Mouse (Mus musculus) limb, embryonic 14.5 days (tissue): ENCODE measurements around the gene Mpc2. TPM values are rescaled to one million over a fixed set of nuclear protein-coding genes. Genes with fewer than 3 reads are reported as not detected.
A peak's percentile ranks its signal among the peaks of the same experiment; 100 is the strongest.

Experiments used
- ATAC-seq: fragments of 200-750 bp; cut with Nextera tagmentation; 2 replicates; pipeline ENCODE4 v1.8.0; 2017; ENCODE audit warnings: low read depth, moderate number of reproducible peaks, moderate TSS enrichment; ENCODE audit not compliant: low FRiP score
- DNase-seq: peaks from one replicate; pipeline ENCODE4 v3.0.0-alpha.2; 2015; ENCODE audit warnings: low spot score
- H3K27ac ChIP-seq: fragments of 300-500 bp; sonication (generic); replicated peaks from 2 replicates; pipeline ENCODE4 v1.5.1; 2014; ENCODE audit warnings: low read depth, mild to moderate bottlenecking, low read length, moderate library complexity, mixed read lengths
- H3K27me3 ChIP-seq: fragments of 300-500 bp; sonication (generic); 2 replicates; pipeline ENCODE4 v1.6.1; 2014; ENCODE audit warnings: low read length, mixed read lengths; ENCODE audit not compliant: control insufficient read depth, insufficient read depth
- H3K36me3 ChIP-seq: fragments of 300-500 bp; sonication (generic); 2 replicates; pipeline ENCODE4 v1.6.1; 2014; ENCODE audit warnings: mild to moderate bottlenecking, low read length, moderate library complexity, mixed read lengths; ENCODE audit not compliant: control insufficient read depth, insufficient read depth
- H3K4me1 ChIP-seq: fragments of 300-500 bp; sonication (generic); 2 replicates; pipeline ENCODE4 v1.6.1; 2014; ENCODE audit warnings: antibody characterized with exemption, low read length, mixed read lengths; ENCODE audit not compliant: control insufficient read depth, insufficient read depth
- H3K4me2 ChIP-seq: fragments of 300-500 bp; sonication (generic); replicated peaks from 2 replicates; pipeline ENCODE4 v1.6.1; 2014; ENCODE audit warnings: low read depth, mild to moderate bottlenecking, low read length, moderate library complexity; ENCODE audit not compliant: severe bottlenecking
- H3K4me3 ChIP-seq: fragments of 300-500 bp; sonication (generic); replicated peaks from 2 replicates; pipeline ENCODE4 v1.5.1; 2014; ENCODE audit warnings: low read length
- H3K9ac ChIP-seq: fragments of 300-500 bp; sonication (generic); 2 replicates; pipeline ENCODE4 v1.6.1; 2014; ENCODE audit warnings: mild to moderate bottlenecking, low read depth, low read length, moderate library complexity; ENCODE audit not compliant: severe bottlenecking
- H3K9me3 ChIP-seq: fragments of 300-500 bp; sonication (generic); 2 replicates; pipeline ENCODE4 v1.6.1; 2016; ENCODE audit warnings: low read length; ENCODE audit not compliant: control insufficient read depth
- POLR2A ChIP-seq: fragments of 200-500 bp; IDR thresholded peaks from 2 replicates; pipeline ENCODE4 v1.8.0; 2012; ENCODE audit warnings: inconsistent platforms, mild to moderate bottlenecking, moderate library complexity, borderline replicate concordance; ENCODE audit not compliant: insufficient read depth, insufficient read length; ENCODE audit errors: extremely low read depth
- WGBS: fragments of 180-500 bp; shearing (Covaris S2); extraction: QIAGEN DNeasy Blood & Tissue Kit; methylation state at CpG from one replicate; pipeline ENCODE4 v1.1.7; 2014; 5-methylcytosine and 5-hydroxymethylcytosine counted together
- polyA plus RNA-seq, 2 experiments: library from polyadenylated mRNA; depleted of rRNA in 1 of 2; stranded (reverse) in 1 of 2; unstranded in 1 of 2; fragments of >200 nt; fragmentation: Nextera tagmentation in 1 of 2; extraction: Ambion mirVana in 1 of 2; gene quantifications; 2 replicates each; pipeline versions ENCODE4 v1.2.1 to v1.2.3; 2012 to 2014

Mpc2 gene
- polyA plus RNA-seq, 2 experiments = 60.2 to 169 TPM

DNA sequence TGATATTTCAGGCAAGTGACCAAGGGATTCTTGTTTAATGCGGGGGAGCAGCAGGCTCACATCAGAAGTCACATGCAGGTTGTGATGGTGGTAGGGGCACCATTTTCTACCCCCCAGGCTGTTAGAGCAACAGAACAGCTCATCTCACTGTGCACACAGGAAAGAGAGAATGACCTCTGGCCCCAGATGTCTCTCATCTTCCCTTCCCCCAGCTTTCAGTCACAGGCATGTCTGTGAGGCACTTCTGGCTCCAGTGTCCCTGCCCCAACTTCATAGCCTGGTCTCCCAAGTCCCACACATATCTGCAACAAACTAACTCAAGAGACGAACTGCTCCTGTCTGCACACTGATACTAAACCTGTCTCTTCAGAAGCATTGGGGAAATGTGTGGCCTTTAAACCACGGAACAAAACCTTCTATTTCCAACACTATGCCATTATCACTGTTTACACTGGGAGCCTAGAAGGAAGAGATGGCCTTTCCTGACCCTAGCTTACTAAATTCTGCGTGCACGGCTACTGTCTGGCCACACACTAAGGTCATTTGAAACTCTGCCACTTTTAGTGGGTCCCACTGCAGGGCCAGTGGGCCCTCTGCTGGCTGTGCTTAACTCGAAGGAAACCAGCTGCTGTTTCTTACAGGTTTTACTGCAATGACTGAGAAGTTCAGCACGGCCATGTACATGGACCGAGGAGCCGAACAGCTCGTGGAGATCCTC lies 43.0 kb downstream of the Mpc2 start:
- H3K27me3 ChIP-seq = no peaks in the 10 kb centered on the region
- ATAC-seq = no peak
- DNase-seq = peak; percentile 20

DNA sequence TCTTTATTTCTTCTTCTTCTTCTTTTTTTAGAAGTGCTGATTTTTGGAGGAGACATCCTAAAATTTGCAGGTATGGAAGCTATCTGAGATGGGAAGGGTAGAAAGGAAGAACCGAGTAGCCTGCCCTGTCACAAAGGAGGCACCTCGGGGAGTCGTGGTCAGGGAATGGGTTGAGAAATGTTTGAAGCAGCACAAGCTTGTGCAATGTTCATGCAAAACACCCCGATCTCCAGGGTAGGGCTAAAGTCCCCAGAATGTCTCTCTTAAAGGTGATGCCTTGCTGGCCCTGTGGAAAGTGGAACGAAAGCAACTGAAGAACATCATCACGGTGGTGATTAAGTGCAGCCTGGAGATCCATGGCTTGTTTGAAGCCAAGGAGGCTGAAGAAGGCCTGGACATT lies 45.9 kb downstream of the Mpc2 start:
- Histone ChIP-seq H3K9me3 (no peaks in the 10 kb centered on the region), H3K4me2 (no peak overlapping the region), H3K36me3 (no peaks in the 10 kb centered on the region), H3K27me3 (no peaks in the 10 kb centered on the region), H3K9ac (no peak overlapping the region), H3K27ac (no peak overlapping the region), H3K4me1 (no peaks in the 10 kb centered on the region), H3K4me3 (no peak overlapping the region)
- TF ChIP-seq POLR2A = no peak
- WGBS = 88% methylated on average over 6 of the region's 6 CpGs
- DNase-seq (no peak), ATAC-seq (no peak)

More for the DNA sequence above, 43.0 kb downstream of the Mpc2 start:
- Histone ChIP-seq H3K4me2 (no peak overlapping the region), H3K4me3 (no peak overlapping the region), H3K36me3 (no peaks in the 10 kb centered on the region), H3K9me3 (no peaks in the 10 kb centered on the region), H3K4me1 (peaks cover 1% of the 10 kb centered on the region), H3K9ac (no peak overlapping the region), H3K27ac (no peak overlapping the region)
- TF ChIP-seq POLR2A = no peak
- WGBS = 37% methylated on average over 10 of the region's 10 CpGs

DNA sequence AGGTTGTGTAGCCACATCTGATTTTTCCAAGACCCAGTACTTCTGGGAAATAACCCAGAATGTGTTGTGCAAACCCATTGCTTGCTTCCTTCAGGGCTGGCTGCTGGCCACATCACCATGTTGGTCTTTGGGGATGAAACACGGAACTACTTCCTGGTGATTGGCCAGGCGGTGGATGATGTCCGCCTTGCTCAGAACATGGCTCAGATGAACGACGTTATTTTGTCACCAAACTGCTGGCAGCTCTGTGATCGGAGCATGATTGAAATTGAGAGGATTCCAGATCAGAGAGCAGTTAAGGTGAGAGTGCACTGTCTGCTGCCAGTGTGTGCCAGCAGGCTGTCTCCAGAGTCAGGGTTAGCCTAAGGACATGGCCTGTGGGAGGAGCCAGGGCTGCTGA lies 49.7 kb downstream of the Mpc2 start:
- H3K36me3 ChIP-seq = no peaks in the 10 kb centered on the region
- no peak for TF ChIP-seq POLR2A
- no peak overlapping the region for H3K9ac ChIP-seq
- DNase-seq (no peak), ATAC-seq (no peak)
- no peak overlapping the region for H3K27ac ChIP-seq
- no peak overlapping the region for H3K4me2 ChIP-seq
- WGBS = 80% methylated on average over 6 of the region's 6 CpGs
- no peaks in the 10 kb centered on the region for H3K27me3 ChIP-seq
- no peak overlapping the region for H3K4me3 ChIP-seq
- H3K9me3 ChIP-seq = no peaks in the 10 kb centered on the region
- H3K4me1 ChIP-seq = no peaks in the 10 kb centered on the region

DNA sequence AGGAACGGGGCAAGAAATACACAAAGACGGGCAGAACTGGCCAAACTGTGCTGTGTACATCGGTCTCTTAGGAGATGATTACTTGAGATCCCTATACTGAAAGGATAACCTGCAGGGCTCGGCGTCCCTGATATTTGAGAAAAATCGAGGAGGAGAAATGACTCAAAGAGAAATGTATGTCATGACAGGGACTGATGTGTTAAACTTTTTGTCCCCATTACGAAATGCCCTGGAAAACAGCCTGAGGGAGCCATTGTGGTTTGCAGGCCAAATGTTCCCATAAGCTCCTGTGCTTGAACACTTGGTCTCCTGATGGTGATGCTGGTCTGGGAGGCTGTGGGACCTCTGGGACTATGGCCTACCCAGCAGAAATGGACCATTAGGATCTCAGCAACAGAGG lies 60.3 kb downstream of the Mpc2 start:
- Histone ChIP-seq H3K9me3 (no peaks in the 10 kb centered on the region), H3K4me1 (no peaks in the 10 kb centered on the region), H3K27me3 (no peaks in the 10 kb centered on the region), H3K4me3 (no peak overlapping the region), H3K9ac (no peak overlapping the region), H3K4me2 (no peak overlapping the region), H3K36me3 (no peaks in the 10 kb centered on the region), H3K27ac (no peak overlapping the region)
- 90% methylated on average over 7 of the region's 7 CpGs for WGBS
- no peak for DNase-seq
- no peak for ATAC-seq
- no peak for TF ChIP-seq POLR2A

Other genes starting within 250 kb of the Mpc2 start
- 34.5 and 52.4 TPM in 2 replicates for gene Tiprl, start 223.6 kb upstream of the Mpc2 start, polyA plus RNA-seq (2012; rRNA removed)
- gene Tiprl, start 223.6 kb upstream of the Mpc2 start, polyA plus RNA-seq (2014; fragmentation: Nextera tagmentation; extraction: Ambion mirVana) = 84.9 and 99.1 TPM in 2 replicates
- 9.4 and 14.6 TPM in 2 replicates for gene Gpr161, start 164.8 kb upstream of the Mpc2 start, polyA plus RNA-seq (2012; rRNA removed)
- 1.8 and 2.0 TPM in 2 replicates for gene Gpr161, start 164.8 kb upstream of the Mpc2 start, polyA plus RNA-seq (2014; fragmentation: Nextera tagmentation; extraction: Ambion mirVana)
- 38.4 and 42.9 TPM in 2 replicates for gene Dcaf6, start 162 bp upstream of the Mpc2 start, polyA plus RNA-seq (2012; rRNA removed)
- 20.7 and 20.9 TPM in 2 replicates for gene Dcaf6, start 162 bp upstream of the Mpc2 start, polyA plus RNA-seq (2014; fragmentation: Nextera tagmentation; extraction: Ambion mirVana)
- 0.08 TPM in 1 of 2 replicates, not detected in the other for gene Adcy10, start 24.5 kb downstream of the Mpc2 start, polyA plus RNA-seq (2012; rRNA removed)
- gene Adcy10, start 24.5 kb downstream of the Mpc2 start, polyA plus RNA-seq (2014; fragmentation: Nextera tagmentation; extraction: Ambion mirVana) = not detected in 2 replicates
- 192 and 214 TPM in 2 replicates for gene Mpzl1, start 173.9 kb downstream of the Mpc2 start, polyA plus RNA-seq (2012; rRNA removed)
- gene Mpzl1, start 173.9 kb downstream of the Mpc2 start, polyA plus RNA-seq (2014; fragmentation: Nextera tagmentation; extraction: Ambion mirVana) = 196 and 209 TPM in 2 replicates
- gene Rcsd1, start 249.1 kb downstream of the Mpc2 start, polyA plus RNA-seq (2012; rRNA removed) = 16.7 and 17.9 TPM in 2 replicates
- gene Rcsd1, start 249.1 kb downstream of the Mpc2 start, polyA plus RNA-seq (2014; fragmentation: Nextera tagmentation; extraction: Ambion mirVana) = 9.5 and 9.6 TPM in 2 replicates